Comparison of ENCODE assay signal across 8 mouse cellular contexts in the genomic region with DNA sequence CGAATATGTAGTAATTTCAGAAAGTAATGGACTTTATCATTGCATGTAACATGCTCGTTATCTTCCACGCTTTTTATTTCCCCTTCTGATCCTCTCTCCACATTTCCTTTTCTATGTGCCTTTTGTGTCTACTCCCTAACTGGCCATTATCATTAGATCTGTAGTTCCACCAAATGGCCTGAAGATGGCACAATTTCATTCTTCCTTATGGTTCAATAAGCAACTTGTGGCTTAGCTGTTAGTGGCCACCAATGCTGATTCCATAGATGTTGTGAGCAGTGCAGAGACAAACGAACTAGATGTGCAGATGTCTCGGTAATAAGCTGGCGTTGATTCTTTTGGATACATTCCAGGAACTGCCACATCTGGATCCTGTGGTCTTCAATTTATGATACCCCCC.
DNase-seq lines count a peak whose midpoint lies in the region; ATAC-seq lines count a peak whose summit lies in the region.

No protein-coding gene starts in this region.

- H3K4me1 ChIP-seq in heart, embryonic 12.5 days (replicated peaks): peaks cover 23% of the 10 kb centered on the region

- peaks cover 15% of the 10 kb centered on the region; the same call in 1 of the 2 replicates for H3K27me3 ChIP-seq in heart, embryonic 12.5 days (replicated peaks)

- H3K9ac ChIP-seq in heart, embryonic 12.5 days: no peak overlapping the region

- H3K4me2 ChIP-seq in heart, embryonic 12.5 days: no peak overlapping the region

- no peak for ATAC-seq in inflammation-experienced regulatory T-cells, adult 6 months
- ATAC-seq in heart, embryonic 12.5 days (ENCODE audit: insufficient number of reproducible peaks, low FRiP score): no peak

- no peaks in the 10 kb centered on the region for H3K36me3 ChIP-seq in heart, embryonic 12.5 days

- 60% methylated on average over 6 of the region's 6 CpGs for WGBS in heart, embryonic 12.5 days

- H3K4me3 ChIP-seq in heart, embryonic 12.5 days: no peak overlapping the region

- DNase-seq in adrenal gland, postnatal 10 days: peak; percentile 49
- no peak for DNase-seq in adrenal gland, adult 18-20 months (ENCODE audit: low spot score in 2 of 2)
- DNase-seq in left cerebral cortex, adult 11 months (ENCODE audit: low spot score): peak; percentile 39
- DNase-seq in left cerebral cortex, postnatal 4 days: no peak
- peak; percentile 75 for DNase-seq in ZHBTc4 (ENCODE audit: low read depth, low spot score)
- DNase-seq in hindlimb bud, embryonic 11.5 days (ENCODE audit: extremely low spot score, low read depth, low spot score): peak; percentile 52

- intact Hi-C loops in left cerebral cortex, postnatal 4 days (cut with DNase I): loop anchor here (10.0 kb wide), 2 partner anchors 354 to 914 kb away; a partner anchor contains a TSS

- H3K27ac ChIP-seq in heart, embryonic 12.5 days (ENCODE audit: poor library complexity, severe bottlenecking): no peak overlapping the region

- no peaks in the 10 kb centered on the region for H3K9me3 ChIP-seq in heart, embryonic 12.5 days (replicated peaks)

Comparison
In these comparisons a context has a peak if more than half of its experiments do, and no peak if none do; other contexts are left out.
1. DNase-seq: peak in adrenal gland, postnatal 10 days (single experiment), left cerebral cortex, adult 11 months (single experiment), ZHBTc4 (single experiment) and hindlimb bud, embryonic 11.5 days (single experiment); none in adrenal gland, adult 18-20 months (0 of 2) and left cerebral cortex, postnatal 4 days (single experiment).